Mouse (Mus musculus) C2C12 (cell line): ENCODE results near the gene Gm11541. TPM values are rescaled to one million over a fixed set of nuclear protein-coding genes. Genes with fewer than 3 reads are reported as not detected.

Experiments
- H3K27me3 ChIP-seq: one replicate; pipeline ENCODE4 v1.6.1; 2011; ENCODE audit not compliant: control insufficient read depth, insufficient read depth, insufficient read length
- H3K36me3 ChIP-seq: one replicate; pipeline ENCODE4 v1.6.1; 2011; ENCODE audit not compliant: control insufficient read depth, insufficient read depth
- H3K4me3 ChIP-seq: one replicate; pipeline ENCODE4 v1.5.1; 2011; ENCODE audit warnings: mild to moderate bottlenecking, control low read depth; ENCODE audit not compliant: poor library complexity, insufficient read depth, severe bottlenecking
- H3K79me2 ChIP-seq: one replicate; pipeline ENCODE4 v1.6.1; 2011; ENCODE audit not compliant: control insufficient read depth, insufficient read depth
- H3K79me3 ChIP-seq: one replicate; pipeline ENCODE4 v1.6.1; 2011; ENCODE audit warnings: low read depth, control low read depth
- H3ac ChIP-seq: one replicate; pipeline ENCODE3; 2011; ENCODE audit warnings: low read depth; ENCODE audit not compliant: control insufficient read depth, insufficient read length
- CEBPB ChIP-seq: IDR thresholded peaks from one replicate; pipeline ENCODE4 v1.6.1; 2011; ENCODE audit warnings: low read depth, mild to moderate bottlenecking, control low read depth, moderate library complexity
- CTCF ChIP-seq: IDR thresholded peaks from one replicate; pipeline ENCODE4 v1.5.1; 2011; ENCODE audit not compliant: control insufficient read depth, insufficient read depth, insufficient read length
- FOSL1 ChIP-seq: IDR thresholded peaks from one replicate; pipeline ENCODE4 v1.8.0; 2011; ENCODE audit warnings: mild to moderate bottlenecking, low read length; ENCODE audit not compliant: poor library complexity, insufficient read depth, severe bottlenecking
- MAX ChIP-seq: IDR thresholded peaks from one replicate; pipeline ENCODE4 v1.6.1; 2011; ENCODE audit warnings: mild to moderate bottlenecking, control low read depth
- MYOD1 ChIP-seq: IDR thresholded peaks from one replicate; pipeline ENCODE4 v1.6.1; 2011; ENCODE audit warnings: low read depth; ENCODE audit not compliant: control insufficient read depth, insufficient read length
- MYOG ChIP-seq: IDR thresholded peaks from one replicate; pipeline ENCODE4 v1.6.1; 2011; ENCODE audit not compliant: control insufficient read depth, insufficient read length; ENCODE audit errors: extremely low read depth
- USF1 ChIP-seq: IDR thresholded peaks from one replicate; pipeline ENCODE4 v1.6.1; 2011; ENCODE audit warnings: low read depth, mild to moderate bottlenecking, control low read depth, moderate library complexity
- polyA plus RNA-seq: library from polyadenylated mRNA; unstranded; fragments of >200 nt; fragmentation: generic; extraction: Trizol; gene quantifications from one replicate; pipeline ENCODE4 v1.2.1, GENCODE M21; 2012; ENCODE audit warnings: missing spikeins

The Gm11541 gene
- polyA plus RNA-seq, 1 experiment, result not detected

DNA sequence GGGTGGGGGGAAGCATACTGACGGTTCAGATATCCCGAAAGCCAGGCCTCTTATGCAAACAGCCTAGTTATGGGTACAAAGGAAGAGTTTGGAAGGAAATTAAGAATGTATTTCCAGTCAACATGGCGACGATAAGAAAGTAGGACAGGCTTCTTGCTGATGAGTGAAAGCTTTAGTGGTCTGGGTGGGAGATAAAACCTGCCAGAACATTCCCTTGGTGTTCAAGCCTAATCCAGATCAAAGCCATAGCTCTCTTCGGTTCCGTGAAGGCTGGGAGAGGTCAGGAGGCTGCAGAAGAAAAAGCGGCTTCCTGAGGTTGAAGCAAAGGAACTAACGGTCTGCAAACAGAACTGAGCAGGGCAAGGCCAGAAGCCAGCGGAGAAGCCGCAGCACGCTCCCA lies 12.9 kb upstream of the Gm11541 start:
- H3ac ChIP-seq, result no peak overlapping the region
- no peaks in the 10 kb centered on the region for H3K79me3 ChIP-seq
- no peaks in the 10 kb centered on the region for H3K79me2 ChIP-seq
- H3K4me3 ChIP-seq, result no peak overlapping the region
- no peaks in the 10 kb centered on the region for H3K36me3 ChIP-seq
- H3K27me3 ChIP-seq, result no peaks in the 10 kb centered on the region
- no peak for TF ChIP-seq USF1
- TF ChIP-seq MYOG, result no peak
- TF ChIP-seq CEBPB, result no peak
- TF ChIP-seq MAX, result no peak
- TF ChIP-seq FOSL1, result no peak
- TF ChIP-seq CTCF, result no peak
- TF ChIP-seq MYOD1, result no peak

DNA sequence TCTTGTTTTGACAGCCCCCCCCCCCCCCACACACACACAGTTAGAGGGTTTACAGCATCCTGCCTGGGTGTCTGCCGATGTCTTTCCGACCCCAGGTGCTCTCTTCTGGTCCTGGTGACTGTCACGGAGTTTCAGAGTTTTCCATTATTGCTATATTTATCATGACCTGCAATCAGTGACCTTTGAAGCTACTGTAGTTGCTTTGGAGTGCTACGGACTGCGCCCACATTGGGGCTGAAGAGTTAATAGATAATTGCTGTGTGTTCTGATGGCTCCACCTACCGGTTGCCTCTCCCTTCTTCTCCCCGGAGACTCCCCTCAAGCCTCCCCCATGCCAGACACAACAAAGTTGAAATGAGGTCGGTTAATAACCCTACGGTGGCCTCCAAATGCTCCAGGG lies 12.5 kb upstream of the Gm11541 start:
- H3K4me3 ChIP-seq, result no peak overlapping the region
- no peaks in the 10 kb centered on the region for H3K36me3 ChIP-seq
- H3K79me3 ChIP-seq, result no peaks in the 10 kb centered on the region
- H3K79me2 ChIP-seq, result no peaks in the 10 kb centered on the region
- H3ac ChIP-seq, result no peak overlapping the region
- TF ChIP-seq FOSL1 (no peak), CTCF (no peak), MYOD1 (no peak), MAX (no peak), USF1 (no peak), CEBPB (no peak), MYOG (no peak)
- no peaks in the 10 kb centered on the region for H3K27me3 ChIP-seq

DNA sequence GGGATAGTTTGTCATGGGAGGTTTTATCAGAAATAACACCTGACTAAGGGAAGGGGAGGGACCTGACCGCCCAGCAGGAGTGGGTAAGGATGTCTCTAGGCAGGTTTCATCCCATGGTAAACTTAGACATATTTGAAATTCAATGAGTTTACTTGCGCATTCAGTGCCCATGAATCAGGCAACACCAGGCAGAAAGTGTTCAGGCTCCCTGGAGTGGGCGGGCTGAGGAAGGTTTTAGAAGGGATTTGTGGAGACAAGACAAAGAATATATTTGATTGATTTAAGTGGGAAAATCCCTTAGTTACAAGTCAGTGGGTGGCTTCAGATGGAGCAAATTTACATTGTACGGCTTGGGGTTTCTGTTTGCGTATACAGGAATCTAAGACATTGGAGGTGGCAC lies 11.3 kb upstream of the Gm11541 start:
- H3K79me2 ChIP-seq, result no peaks in the 10 kb centered on the region
- no peaks in the 10 kb centered on the region for H3K79me3 ChIP-seq
- no peaks in the 10 kb centered on the region for H3K36me3 ChIP-seq
- TF ChIP-seq MYOD1, result no peak
- no peak for TF ChIP-seq MAX
- TF ChIP-seq MYOG, result no peak
- TF ChIP-seq USF1, result no peak
- no peak for TF ChIP-seq FOSL1
- TF ChIP-seq CTCF, result no peak
- no peak for TF ChIP-seq CEBPB
- H3K4me3 ChIP-seq, result no peak overlapping the region
- H3ac ChIP-seq, result no peak overlapping the region
- H3K27me3 ChIP-seq, result no peaks in the 10 kb centered on the region

DNA sequence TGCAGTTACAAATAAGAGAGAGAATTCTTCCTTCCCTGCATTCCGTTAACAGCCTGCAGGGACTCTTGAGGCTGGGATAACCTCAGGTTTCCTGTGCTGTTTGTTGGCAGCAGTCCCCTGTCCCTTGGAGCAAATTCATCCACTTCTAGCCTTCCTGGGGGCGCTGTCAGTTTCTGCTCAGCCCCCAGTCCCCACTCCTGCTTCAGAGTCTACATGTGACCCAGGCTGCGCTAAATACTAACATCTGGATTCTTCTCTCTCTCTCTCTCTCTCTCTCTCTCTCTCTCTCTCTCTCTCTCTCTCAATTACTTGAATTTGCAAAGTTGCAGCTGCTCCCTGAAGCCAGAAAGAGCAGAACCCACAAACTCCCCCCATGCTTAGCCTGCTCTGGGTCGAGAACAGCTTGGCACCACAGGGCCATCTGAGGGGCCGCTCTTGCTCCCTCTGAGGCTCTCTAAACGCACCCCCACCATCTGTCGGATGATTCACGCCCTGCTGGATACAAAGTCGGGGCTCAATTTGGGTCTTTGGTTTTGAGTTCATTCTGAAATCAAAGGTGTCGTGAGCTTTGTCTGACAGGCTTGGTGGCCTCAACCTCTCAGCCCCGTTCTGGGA lies 9.1 kb upstream of the Gm11541 start:
- no peaks in the 10 kb centered on the region for H3K79me2 ChIP-seq
- H3K4me3 ChIP-seq, result no peak overlapping the region
- H3K36me3 ChIP-seq, result no peaks in the 10 kb centered on the region
- no peaks in the 10 kb centered on the region for H3K27me3 ChIP-seq
- TF ChIP-seq CTCF, result no peak
- no peak for TF ChIP-seq FOSL1
- no peak for TF ChIP-seq MYOG
- TF ChIP-seq MYOD1, result no peak
- no peak for TF ChIP-seq CEBPB
- H3ac ChIP-seq, result no peak overlapping the region
- no peaks in the 10 kb centered on the region for H3K79me3 ChIP-seq

DNA sequence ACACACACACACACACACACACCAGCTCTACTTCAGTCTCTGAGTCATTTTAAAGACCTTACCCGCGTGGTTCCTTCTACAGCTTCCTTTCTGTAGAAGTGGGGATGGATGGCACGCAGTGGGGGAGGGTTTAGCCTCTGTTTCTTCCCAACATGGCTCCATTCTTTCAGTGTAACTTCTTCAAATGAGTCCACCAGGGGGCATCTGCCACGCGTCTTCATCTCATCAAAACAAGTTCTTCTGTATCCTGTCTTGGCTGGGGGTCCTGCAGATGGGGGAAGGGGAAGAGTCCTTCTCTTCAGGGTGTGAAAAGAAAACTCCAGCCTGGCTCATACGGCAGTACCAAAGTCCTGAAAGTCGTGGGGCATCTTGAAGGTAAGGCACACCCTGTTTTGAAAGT lies 279 bp downstream of the Gm11541 start:
- no peaks in the 10 kb centered on the region for H3K79me2 ChIP-seq
- H3K36me3 ChIP-seq, result no peaks in the 10 kb centered on the region
- no peak overlapping the region for H3ac ChIP-seq
- H3K27me3 ChIP-seq, result peaks cover 10% of the 10 kb centered on the region
- H3K79me3 ChIP-seq, result no peaks in the 10 kb centered on the region
- TF ChIP-seq CTCF, result no peak
- no peak for TF ChIP-seq FOSL1
- TF ChIP-seq CEBPB, result no peak
- no peak for TF ChIP-seq MYOD1
- TF ChIP-seq MYOG, result no peak
- no peak for TF ChIP-seq USF1
- TF ChIP-seq MAX, result no peak
- no peak overlapping the region for H3K4me3 ChIP-seq

DNA sequence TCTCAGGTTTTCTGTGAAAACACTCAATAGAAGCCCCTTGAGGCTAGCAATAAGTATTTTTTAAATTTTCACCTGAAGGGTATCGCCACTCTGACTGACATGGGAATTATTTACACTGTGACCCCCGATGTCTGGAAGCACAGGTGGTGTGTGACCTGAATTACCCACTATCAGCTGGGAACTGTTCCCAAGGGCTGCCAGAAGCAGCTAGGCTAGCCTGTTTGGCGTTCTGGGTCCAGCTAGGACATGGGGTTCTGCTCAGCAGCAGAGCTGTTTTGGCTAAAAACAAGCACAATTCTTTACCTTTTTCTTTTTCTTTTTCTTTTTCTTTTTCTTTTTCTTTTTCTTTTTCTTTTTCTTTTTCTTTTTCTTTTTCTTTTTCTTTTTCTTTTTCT lies 2.1 kb downstream of the Gm11541 start:
- no peaks in the 10 kb centered on the region for H3K79me3 ChIP-seq
- no peak overlapping the region for H3K4me3 ChIP-seq
- peaks cover 10% of the 10 kb centered on the region for H3K27me3 ChIP-seq
- no peak for TF ChIP-seq FOSL1
- TF ChIP-seq CTCF, result no peak
- no peak for TF ChIP-seq MYOD1
- no peak for TF ChIP-seq CEBPB
- TF ChIP-seq MYOG, result no peak
- no peak for TF ChIP-seq USF1
- no peak for TF ChIP-seq MAX
- H3K36me3 ChIP-seq, result no peaks in the 10 kb centered on the region
- no peaks in the 10 kb centered on the region for H3K79me2 ChIP-seq
- H3ac ChIP-seq, result no peak overlapping the region
